Comparison of ENCODE assay signal across 9 mouse cellular contexts in genomic region chr2:146256321-146256875, GRCm38 (mm10). TPM values are rescaled to one million over a fixed set of nuclear protein-coding genes. Genes with fewer than 3 reads are reported as not detected.
DNase-seq lines count a peak whose midpoint lies in the region; ATAC-seq lines count a peak whose summit lies in the region.
"Had no signal": no experiment of that assay in that cellular context is flagged by ENCODE, and none has a peak within 500 bp of the region (broad histone marks: within the 10 kb centered on the region; RNA-seq: fewer than 3 reads in every experiment).

No protein-coding gene starts in this region.

- no peak overlapping the region for H3K9ac ChIP-seq in kidney, embryonic 16.5 days (replicated peaks; ENCODE audit: low read length)
- H3K9ac ChIP-seq: lung, embryonic 15.5 days had no signal

- no peak for DNase-seq in cerebellum, adult 8-10 months
- DNase-seq in kidney, postnatal 4 days, result peak; percentile 44 to 49
- DNase-seq in adrenal gland, adult 8-10 months, result peak; percentile 10
- peak; percentile 9 for DNase-seq in induced T-regulatory cell, adult 2 months (ENCODE audit: low read depth)
- DNase-seq in thymus, postnatal 36 days, result no peak
- no peak for DNase-seq in urinary bladder, postnatal 25 days (ENCODE audit: low spot score)

- 0 out of 2 replicates have a peak, but pooled peaks have one; percentile 45 for ATAC-seq in cerebellum, adult (ENCODE audit: insufficient number of reproducible peaks, low FRiP score, low TSS enrichment)
- ATAC-seq in kidney, embryonic 16.5 days (ENCODE audit: low FRiP score, low TSS enrichment), result no peak

- no peak overlapping the region for H3K27ac ChIP-seq in kidney, embryonic 16.5 days (ENCODE audit: low read length)
- H3K27ac ChIP-seq: lung, embryonic 15.5 days had no signal

- no peaks in the 10 kb centered on the region for H3K4me1 ChIP-seq in kidney, embryonic 16.5 days (ENCODE audit: insufficient read depth, low read length)
- H3K4me1 ChIP-seq: lung, embryonic 15.5 days had no signal

- no peaks in the 10 kb centered on the region for H3K9me3 ChIP-seq in kidney, embryonic 16.5 days (ENCODE audit: low read length)
- H3K9me3 ChIP-seq: lung, embryonic 15.5 days had no signal

- H3K4me3 ChIP-seq in kidney, embryonic 16.5 days (ENCODE audit: low read length), result no peak overlapping the region
- H3K4me3 ChIP-seq: lung, embryonic 15.5 days had no signal

- no peaks in the 10 kb centered on the region for H3K36me3 ChIP-seq in kidney, embryonic 16.5 days (ENCODE audit: insufficient read depth, low read length)
- H3K36me3 ChIP-seq: lung, embryonic 15.5 days had no signal

- H3K27me3 ChIP-seq in kidney, embryonic 16.5 days (ENCODE audit: insufficient read depth, low read length), result no peaks in the 10 kb centered on the region
- H3K27me3 ChIP-seq: lung, embryonic 15.5 days had no signal

- WGBS in kidney, embryonic 16.5 days, result 66% methylated on average over 3 of the region's 3 CpGs

- no peak overlapping the region for H3K4me2 ChIP-seq in kidney, embryonic 16.5 days (replicated peaks; ENCODE audit: low read depth, low read length)
- H3K4me2 ChIP-seq: lung, embryonic 15.5 days had no signal

RNA-seq across cellular contexts. Expression of gene Insm1, which starts 34.7 kb away (rescaled TPM):
- polyA plus RNA-seq in kidney, embryonic 16.5 days (2015; fragmentation: Nextera tagmentation; extraction: Ambion mirVana), result not detected in 2 replicates
- total RNA-seq in adrenal gland, adult 8-10 months (2022), result 10 to 100 TPM in 2 of 4 experiments, 1 to 10 TPM in 2; 7.0 to 18.3 (median 10.6) TPM

Comparison
In these comparisons a context has a peak if more than half of its experiments do, and no peak if none do; other contexts are left out.
1. DNase-seq: peak in kidney, postnatal 4 days (2 of 2), adrenal gland, adult 8-10 months (single experiment) and induced T-regulatory cell, adult 2 months (single experiment); none in cerebellum, adult 8-10 months (single experiment), thymus, postnatal 36 days (0 of 2) and urinary bladder, postnatal 25 days (single experiment).